Mouse (Mus musculus) small intestine, adult 2 months (tissue): ENCODE measurements at regions not wholly inside any gene's neighbourhood (a gene's known extent, or its start where the extent isn't known, plus 50 kb on each side); places are given as distances from the start of the nearest gene placed in this dataset.

Experiments
- H3K27ac ChIP-seq: fragments of 200-500 bp; 2 replicates; pipeline ENCODE4 v1.5.1; 2012; ENCODE audit warnings: low read depth, low read length, control low read depth, inconsistent platforms; ENCODE audit not compliant: insufficient read depth
- H3K27me3 ChIP-seq: fragments of 200-500 bp; 2 replicates; pipeline ENCODE4 v1.6.1; 2012; ENCODE audit warnings: mild to moderate bottlenecking, moderate library complexity, low read length, inconsistent platforms; ENCODE audit not compliant: control insufficient read depth, insufficient read depth
- H3K36me3 ChIP-seq: fragments of 200-500 bp; 2 replicates; pipeline ENCODE4 v1.6.1; 2012; ENCODE audit warnings: mild to moderate bottlenecking, low read length, control low read depth, inconsistent platforms; ENCODE audit not compliant: control insufficient read depth, insufficient read depth
- H3K4me1 ChIP-seq: fragments of 200-500 bp; 2 replicates; pipeline ENCODE4 v1.6.1; 2012; ENCODE audit warnings: low read length, inconsistent platforms, mixed read lengths; ENCODE audit not compliant: control insufficient read depth, insufficient read depth, insufficient read length
- H3K4me3 ChIP-seq: fragments of 200-500 bp; 2 replicates; pipeline ENCODE4 v1.5.1; 2012; ENCODE audit warnings: low read depth, mild to moderate bottlenecking, control low read depth, inconsistent platforms, low read length, moderate library complexity
- CTCF ChIP-seq: fragments of 200-500 bp; IDR thresholded peaks from 2 replicates; pipeline ENCODE4 v1.5.1; 2012; ENCODE audit warnings: low read depth, mild to moderate bottlenecking, control low read depth, inconsistent platforms, low read length, moderate library complexity, mixed read lengths; ENCODE audit not compliant: insufficient replicate concordance, insufficient read length; ENCODE audit errors: extremely low read depth
- POLR2A ChIP-seq: fragments of 200-500 bp; IDR thresholded peaks from 2 replicates; pipeline ENCODE4 v1.6.1; 2012; ENCODE audit warnings: low read depth, mild to moderate bottlenecking, control low read depth, inconsistent platforms, low read length, moderate library complexity
- WGBS: fragments of 180-500 bp; shearing (Covaris S2); methylation state at CpG from one replicate; pipeline ENCODE4 v1.1.7; 2018; 5-methylcytosine and 5-hydroxymethylcytosine counted together

DNA sequence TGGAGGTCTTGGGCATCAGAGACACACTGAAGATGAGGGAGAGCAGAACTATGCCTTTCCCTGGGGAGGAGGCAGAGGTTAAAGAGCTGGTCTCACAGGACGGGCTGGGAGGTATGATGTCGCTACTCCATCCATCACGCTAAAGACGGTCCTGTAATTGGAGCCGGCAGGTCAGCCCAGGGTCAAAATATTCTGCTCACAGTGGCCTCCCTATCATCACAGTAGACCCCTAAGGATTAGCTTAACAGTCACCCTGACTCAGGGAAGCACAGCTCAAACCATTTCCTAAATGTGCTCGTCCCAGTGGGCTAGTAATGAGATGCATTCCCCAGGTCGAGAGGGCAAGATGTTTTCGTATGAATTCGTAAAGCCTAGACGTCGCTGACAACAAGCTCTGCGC, 53.7 kb upstream of the Mon1b start:
- WGBS, result 50% methylated on average over 12 of the region's 12 CpGs
- no peak overlapping the region for H3K27ac ChIP-seq
- no peaks in the 10 kb centered on the region for H3K4me1 ChIP-seq
- no peak overlapping the region for H3K4me3 ChIP-seq
- H3K27me3 ChIP-seq, result no peaks in the 10 kb centered on the region
- TF ChIP-seq CTCF (no peak), POLR2A (no peak)
- no peaks in the 10 kb centered on the region for H3K36me3 ChIP-seq

DNA sequence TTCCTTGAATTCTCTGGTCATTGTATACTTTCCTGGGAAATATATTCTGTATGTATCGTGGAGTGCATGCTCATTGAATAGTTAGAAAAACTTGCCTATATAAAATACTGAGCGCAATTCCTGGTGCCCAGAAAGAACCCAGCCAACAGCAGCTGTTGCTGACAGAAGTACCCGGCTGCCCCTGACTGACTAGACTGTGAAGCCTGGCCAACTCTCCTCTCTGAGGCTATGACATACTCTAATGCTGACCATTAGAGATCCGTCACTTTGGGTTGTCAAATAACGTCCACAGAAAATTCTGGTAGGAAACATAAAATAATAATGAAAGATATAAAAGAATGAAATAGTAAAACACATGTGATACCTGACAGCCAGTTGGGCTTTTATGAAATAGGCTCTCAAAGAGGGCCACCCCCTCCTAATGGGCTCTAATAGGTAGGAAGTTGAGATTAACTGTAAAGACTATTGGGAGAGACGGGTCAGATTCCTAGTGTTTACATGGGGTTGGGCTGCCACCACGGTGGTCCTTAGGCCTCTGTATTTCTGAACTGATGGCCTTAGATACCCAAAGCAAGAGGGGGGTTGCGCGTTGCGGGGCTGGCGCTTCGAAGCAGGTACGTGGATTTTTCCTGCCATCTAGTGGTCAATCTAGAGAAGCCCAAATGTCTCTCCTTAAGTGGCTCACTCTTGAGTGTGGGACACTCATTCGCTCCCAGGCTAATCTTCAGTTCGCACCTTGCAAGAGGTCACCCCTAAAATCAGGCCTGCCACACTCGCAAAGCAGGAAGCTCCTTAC, 53.0 kb upstream of the Mon1b start:
- 28% methylated on average over 16 of the region's 16 CpGs for WGBS
- Histone ChIP-seq H3K27ac (no peak overlapping the region), H3K36me3 (no peaks in the 10 kb centered on the region), H3K27me3 (no peaks in the 10 kb centered on the region), H3K4me3 (no peak overlapping the region), H3K4me1 (no peaks in the 10 kb centered on the region)
- TF ChIP-seq CTCF (0 out of 2 replicates have a peak, but pooled peaks have one; percentile 49), POLR2A (no peak)

- TF ChIP-seq CTCF, result no peak
- no peak for TF ChIP-seq POLR2A
- no peak overlapping the region for H3K27ac ChIP-seq
- WGBS, result 75% methylated on average over 10 of the region's 10 CpGs
- H3K4me3 ChIP-seq, result no peak overlapping the region
- H3K36me3 ChIP-seq, result no peaks in the 10 kb centered on the region
- no peaks in the 10 kb centered on the region for H3K4me1 ChIP-seq
- H3K27me3 ChIP-seq, result no peaks in the 10 kb centered on the region
Measured at GRCm38 (mm10) chr8:113583801-113584200, 51.6 kb upstream of the Mon1b start.
